Mouse (Mus musculus) T-helper 17 cell (primary cell): ENCODE results near the gene Kif3b.
"Not testable (repeated sequence)": the region's sequence is repeated elsewhere in the genome, so short reads cannot be mapped to it uniquely, and the experiment has no call there.

Experiments
- in situ Hi-C, 2 experiments: fragments of 300-600 bp; cut with MboI, MseI; formaldehyde crosslinking; loops; 1 replicate in 1 of 2; 2 replicates in 1 of 2; pipeline ENCODE4 v1.15.1; 2025; ENCODE audit warnings: high pct_unique_total_duplicates in 2 of 2

The Kif3b gene

DNA sequence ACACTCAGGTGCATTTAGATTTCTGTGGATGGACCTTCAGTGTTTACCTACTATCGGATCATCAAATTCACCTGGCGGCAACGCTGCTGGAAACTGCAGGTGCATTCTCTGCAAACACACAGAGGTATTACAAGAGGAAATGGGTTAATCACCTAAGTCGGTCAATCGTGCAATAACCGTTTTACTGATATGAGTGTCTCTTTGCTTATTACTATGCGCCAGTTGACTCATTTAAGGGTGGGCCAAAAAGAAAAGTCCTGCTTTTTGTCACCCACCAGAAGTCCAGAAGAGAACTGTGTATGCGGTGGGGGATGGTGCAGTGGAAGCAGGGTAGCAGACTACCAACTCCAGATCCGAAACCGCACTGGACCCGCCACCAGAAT, 53.8 kb downstream of the Kif3b start:
- in situ Hi-C loops: loop anchor here in 1 of 2 experiments (10.0 kb wide), 2 partner anchors 60 to 110 kb away; no protein-coding TSS in a partner anchor

DNA sequence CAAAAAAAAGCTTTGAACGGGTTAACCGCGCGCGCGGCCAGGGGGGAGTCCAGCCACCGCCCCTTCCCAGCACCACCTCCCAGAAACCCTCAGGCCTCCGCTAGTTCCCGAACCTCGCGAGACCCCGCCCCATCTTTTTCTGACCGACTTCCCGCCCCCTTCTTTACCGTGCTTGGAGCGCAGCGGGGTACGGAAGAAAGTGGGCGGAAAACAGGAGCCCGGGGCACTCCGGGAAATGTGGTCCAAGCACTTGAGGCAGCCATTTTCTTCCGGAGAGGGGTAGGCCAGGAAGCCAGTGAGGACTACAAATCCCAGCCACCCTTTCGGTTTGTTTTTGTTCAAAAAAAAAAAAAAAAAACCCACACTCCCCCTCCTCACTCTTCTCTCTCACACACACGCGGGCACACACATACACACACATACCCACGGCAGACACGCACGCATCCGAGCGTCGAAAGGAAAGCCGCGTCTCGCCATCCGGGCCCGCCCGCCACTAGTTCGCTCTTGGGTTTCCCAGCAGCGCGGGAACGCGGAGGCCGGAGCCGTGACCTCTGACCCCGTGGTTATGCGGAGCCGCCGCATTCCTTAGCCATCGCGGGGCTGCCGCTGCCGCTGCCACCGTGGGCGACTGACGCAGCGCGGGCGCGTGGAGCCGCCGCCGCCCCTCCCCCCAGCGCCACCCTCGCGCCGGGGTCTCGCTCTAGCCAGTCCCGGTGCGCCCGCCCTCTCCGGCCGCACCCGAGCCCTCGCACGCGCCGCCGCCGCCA, 54.4 kb downstream of the Kif3b start, which contains the start of gene Asxl1:
TSS of gene Asxl1 (plus strand) at position 376 of the 767 bp plus-strand sequence.
- in situ Hi-C loops: loop anchor here in 1 of 2 experiments (10.0 kb wide), 2 partner anchors 61 to 111 kb away; no protein-coding TSS in a partner anchor

DNA sequence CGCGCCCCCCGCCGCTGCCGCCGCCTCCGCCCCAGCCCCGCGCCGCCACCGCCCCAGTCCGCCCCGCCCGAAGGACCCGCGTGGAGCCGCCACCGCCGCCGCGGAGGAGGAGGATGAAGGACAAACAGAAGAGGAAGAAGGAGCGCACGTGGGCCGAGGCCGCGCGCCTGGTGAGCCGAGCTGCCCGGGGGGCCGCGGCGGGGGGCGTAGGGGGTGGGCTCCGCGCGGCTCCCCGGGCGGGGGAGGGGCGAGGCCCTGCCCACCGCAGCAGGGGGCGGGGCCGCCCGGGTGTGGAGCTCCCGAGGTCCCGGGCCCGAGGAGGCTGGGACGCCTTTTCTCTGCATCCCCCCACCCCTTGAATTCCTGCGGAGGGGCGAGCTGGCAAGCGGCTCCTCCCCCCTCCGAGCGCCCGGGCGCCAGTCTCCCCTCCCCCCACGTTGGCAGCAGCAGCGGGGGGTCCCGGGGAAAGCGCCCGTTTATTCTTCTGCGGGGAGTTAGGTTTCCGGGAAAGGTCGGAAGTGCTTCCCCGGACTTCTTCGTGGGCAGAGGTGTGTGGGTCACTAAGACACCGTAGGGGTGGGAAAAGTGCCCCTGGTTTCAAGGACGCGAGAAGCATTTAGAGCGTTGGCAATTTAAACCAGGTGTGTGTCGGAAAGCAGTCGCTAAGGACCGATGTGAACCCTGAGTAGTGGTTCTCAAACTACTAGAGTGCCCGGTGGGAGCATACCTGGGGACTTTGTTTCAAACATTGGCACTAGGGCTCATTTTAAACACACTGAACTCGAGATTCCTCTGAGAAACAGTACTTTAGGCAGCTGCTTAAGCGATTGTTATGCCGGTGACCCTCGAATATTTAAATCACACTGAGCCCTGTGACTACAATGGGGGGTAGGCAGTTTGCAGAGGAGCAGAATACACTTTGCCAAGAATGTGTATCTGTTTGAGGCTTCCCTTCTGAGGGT, 55.3 kb downstream of the Kif3b start:
- in situ Hi-C loops: loop anchor here in 1 of 2 experiments (10.0 kb wide), 2 partner anchors 62 to 112 kb away; no protein-coding TSS in a partner anchor

DNA sequence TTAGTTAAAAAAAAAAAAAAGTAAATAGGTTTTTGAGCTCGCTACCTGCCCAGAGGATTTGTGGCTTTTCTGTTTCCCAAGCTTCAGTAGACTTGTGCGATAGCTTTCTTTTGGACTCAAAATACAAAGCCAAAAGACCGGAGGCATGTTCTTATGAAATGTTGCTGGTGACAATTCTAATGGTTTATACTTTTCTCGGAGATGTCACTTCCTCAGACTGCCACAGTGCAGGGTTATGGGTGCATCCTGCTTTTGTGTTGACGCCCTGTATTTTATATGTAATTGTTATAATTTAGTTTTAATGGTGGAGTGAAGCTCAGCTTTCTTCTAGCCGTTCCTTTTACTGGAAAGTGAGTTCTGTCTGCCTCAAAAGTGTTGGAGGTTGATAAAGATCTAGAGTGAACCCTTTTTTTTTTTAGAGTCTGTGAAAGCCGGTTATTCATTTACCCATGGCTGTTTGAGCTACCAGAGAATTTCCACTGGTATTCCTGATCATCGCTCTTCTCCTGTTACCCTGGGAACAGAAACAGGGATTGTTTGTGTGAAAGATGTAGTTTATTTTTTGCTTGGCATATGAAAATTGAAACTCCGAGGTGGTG, 56.1 kb downstream of the Kif3b start:
- in situ Hi-C loops: loop anchor here in 1 of 2 experiments (10.0 kb wide), 2 partner anchors 62 to 112 kb away; no protein-coding TSS in a partner anchor

DNA sequence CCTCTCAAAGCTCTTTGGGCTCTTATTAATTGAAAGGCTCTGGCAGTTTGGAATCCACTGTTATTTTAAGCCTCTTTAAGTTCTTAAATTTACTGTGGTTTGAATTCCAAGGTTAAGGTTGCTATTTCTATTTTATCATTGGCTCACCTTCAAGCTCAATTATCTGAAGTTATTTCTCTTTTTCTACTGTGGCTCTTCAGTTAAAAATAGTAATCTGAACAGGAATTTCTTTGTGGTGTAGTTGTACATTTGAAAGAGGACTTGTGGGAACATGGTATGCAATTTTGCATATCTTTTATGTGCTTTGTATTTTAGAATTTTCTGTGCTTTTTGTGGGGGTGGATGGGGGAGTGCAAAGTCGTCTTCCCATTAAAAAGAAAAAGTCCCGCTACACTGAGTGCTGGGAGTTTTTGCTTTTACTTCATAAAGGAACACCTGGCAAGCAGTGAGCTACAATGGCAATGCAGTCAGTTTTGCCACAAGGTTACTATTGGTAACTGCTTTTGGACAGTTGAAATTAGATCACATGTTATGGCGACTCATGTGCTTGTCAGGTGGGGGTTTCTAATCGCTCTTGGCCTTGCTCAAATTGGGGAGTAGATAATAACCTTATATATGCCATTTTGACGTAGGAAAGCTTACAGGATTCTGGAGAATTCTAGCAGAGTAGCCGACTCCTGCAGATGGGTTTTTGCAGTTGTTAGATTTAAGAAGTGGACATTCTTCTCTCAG, 57.1 kb downstream of the Kif3b start:
- in situ Hi-C loops: loop anchor here in 1 of 2 experiments (10.0 kb wide), 2 partner anchors 63 to 113 kb away; no protein-coding TSS in a partner anchor

DNA sequence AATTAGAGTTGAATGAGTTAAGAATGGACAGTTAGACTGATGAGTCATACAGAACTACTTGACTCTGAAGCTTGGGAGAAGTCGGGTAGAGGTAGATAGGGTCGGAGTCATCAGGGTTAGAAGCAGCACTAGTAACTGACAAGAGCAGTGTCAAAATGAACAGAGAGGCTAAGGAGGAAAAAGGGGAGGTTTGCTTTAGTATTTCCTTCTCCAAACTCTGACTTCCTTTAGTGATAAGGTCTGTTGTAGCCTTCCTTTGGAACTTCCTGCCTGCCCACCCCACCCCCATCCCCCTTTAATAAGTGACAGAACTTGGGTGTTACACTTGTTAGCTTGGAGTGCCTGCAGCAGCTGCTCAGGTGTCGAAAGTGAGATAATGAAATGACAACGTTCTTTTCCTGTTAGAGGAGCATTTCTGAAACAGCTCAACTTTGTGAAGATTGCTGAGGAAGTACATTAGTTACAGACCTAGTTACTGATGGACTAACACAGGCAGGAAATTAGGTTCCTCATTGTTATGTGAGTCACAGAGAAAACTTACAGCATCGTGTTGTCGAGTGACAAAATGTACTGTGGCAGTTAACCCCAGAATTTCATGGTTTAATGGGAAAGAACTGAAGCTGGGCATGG, 59.5 kb downstream of the Kif3b start:
- in situ Hi-C loops: no loop called here

DNA sequence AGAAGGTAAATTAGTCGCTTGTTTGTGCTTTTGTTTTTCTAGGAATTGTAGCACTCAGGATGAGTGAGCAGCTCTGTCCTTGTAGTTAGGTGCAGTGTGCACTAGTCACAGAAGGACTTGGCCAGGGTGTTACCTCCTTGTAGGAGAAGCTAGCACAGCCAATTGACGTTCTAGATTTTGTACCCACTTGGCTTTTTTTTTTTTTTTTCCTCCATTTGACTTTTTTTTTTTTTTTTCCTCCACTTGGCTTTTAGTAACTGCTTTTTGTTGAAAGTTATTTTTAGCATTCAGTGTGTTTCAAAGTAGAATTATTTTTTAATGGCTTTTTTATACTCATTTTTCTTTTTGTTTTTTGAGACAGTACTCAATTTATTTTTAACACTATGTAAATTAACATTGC, 63.4 kb downstream of the Kif3b start:
- in situ Hi-C loops: no loop called here

DNA sequence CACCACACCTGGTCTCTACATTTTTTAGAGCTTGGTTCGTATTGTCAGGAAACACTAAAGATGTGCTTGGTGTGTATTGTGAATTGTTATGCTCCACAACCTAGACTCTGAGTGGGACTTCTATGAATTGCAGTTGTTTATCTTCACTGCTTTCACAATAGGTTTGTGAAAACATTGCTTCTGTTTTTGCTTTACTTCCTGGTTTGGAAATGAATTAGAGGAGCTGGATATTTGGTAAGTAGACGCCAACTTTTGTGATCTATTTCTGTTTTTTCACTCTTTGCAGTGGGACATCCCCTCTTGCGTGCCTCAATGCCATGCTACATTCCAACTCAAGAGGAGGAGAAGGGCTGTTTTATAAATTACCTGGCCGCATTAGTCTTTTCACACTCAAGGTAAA, 65.6 kb downstream of the Kif3b start:
- in situ Hi-C loops: no loop called here

DNA sequence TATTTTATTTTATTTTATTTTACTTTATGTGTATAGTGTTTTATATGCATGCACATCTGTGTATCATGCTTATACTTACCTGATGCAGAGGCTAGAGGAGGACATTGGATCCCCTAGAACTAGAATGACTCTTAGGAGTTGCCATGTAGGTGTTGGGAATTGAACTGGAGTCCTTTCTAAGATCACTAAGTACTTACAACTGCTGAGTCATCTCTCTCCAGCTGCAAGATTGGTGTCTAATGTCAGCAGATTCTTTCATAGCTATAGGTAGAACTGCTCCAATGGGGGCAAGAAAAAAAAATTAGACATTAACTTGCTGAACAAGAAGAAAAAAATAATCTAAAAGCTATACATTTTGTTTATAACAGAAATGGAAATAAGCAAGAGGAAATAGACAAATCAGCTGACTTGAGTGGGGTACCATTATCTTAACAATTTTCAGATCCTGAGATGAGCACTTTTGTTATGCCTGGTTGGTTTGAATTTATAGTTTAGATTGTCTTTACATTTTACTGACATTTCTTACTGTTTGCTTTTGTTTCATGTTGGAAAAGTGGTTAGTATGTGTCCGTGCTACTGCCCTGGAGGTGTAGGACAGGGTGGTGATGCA, 70.0 kb downstream of the Kif3b start:
- in situ Hi-C loops: no loop called here

DNA sequence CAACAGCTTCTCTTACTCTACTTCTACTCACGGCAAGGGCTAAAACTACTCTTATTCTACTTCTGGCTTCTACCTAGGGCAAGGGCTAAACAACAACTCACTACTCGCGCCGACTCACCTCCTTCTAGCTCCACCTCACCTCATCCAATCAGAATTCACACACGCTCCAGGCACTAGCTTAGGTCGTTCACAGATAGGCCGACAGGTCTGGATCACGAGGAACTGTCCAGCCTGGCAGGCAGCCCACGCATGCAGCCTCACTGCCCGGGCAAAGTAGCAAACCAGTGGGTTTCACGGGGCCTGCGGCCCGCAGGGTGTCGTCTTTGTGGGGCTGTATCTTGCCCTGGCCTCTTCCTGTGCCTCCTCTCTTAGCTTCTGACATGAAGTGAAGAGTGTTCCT, 73.3 kb downstream of the Kif3b start:
- in situ Hi-C loops: not testable (repeated sequence)

DNA sequence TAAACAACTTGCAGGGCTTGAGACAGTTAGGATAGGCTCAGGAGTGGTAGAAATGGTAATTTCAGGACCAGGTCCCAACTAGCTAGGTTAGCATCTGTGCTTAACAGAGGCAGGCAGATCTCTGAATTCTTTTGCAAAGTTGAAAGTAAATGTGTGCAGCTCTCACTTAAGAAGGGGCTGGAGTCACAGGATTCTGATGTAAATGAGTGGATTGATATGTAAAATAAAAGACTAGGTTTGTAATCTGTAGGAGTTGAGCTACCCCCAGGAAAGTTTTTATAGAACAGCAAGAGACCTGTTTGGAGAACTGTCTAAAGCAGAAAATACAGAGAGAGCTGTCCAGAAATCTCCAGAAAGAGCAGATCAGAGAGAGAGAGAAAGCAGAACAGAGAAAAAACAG, 79.7 kb downstream of the Kif3b start:
- in situ Hi-C loops: no loop called here

DNA sequence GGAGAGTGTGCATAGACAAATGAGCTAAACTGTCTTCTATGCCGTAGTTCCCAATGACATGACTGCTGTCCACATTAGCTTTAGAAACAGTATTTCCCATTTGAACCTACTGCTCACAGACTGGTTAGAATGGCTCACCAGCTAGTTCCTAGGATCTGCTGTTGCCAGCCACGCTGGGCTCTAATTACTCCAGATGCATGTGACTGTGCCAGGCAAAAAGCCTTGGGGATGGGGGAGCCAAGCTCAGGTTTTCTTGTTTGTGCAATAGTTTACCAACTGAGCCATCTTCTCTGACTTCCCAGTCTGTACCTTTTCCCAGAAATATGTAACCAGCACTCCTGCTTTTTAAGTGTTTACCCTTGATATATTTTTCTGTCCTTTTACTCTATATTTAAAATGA, 84.2 kb downstream of the Kif3b start:
- in situ Hi-C loops: no loop called here

DNA sequence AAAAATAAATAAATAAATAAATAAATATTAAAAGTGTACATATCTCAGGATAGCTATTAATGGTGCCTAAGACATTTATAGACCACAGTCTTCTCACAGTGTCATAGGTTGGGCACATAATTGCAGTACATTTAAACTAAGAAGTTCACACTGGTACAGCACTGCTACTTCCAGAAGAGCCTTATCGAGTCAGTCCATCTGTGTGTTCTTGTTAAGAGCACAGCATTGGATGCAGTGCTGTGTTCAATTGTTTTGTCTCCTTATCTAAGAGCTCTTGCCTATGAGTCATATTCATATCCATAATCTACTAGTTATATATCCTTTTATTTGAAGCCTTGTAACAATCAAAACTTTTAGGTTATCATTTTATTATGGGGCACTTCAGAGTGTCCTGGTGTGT, 89.3 kb downstream of the Kif3b start:
- in situ Hi-C loops: no loop called here
